Mouse (Mus musculus): ENCODE results near the gene 2210407C18Rik. TPM values are rescaled to one million over a fixed set of nuclear protein-coding genes. Genes with fewer than 3 reads are reported as not detected.

The 2210407C18Rik gene
- total RNA-seq, 2 experiments from 2014 or later = 0.52 to 0.79 TPM

- intact Hi-C loops (cut with DNase I) = no loop called here
- no peak for DNase-seq
Measured at GRCm38 (mm10) chr11:58602800-58603560, 12.9 kb downstream of the 2210407C18Rik start.

GRCm38 (mm10) chr11:58602062-58602461 is 13.8 kb downstream of the 2210407C18Rik start:
- intact Hi-C loops (cut with DNase I) = no loop called here
- DNase-seq = no peak

- intact Hi-C loops (cut with DNase I) = no loop called here
- no peak for DNase-seq
Measured at GRCm38 (mm10) chr11:58597837-58598236, 18.0 kb downstream of the 2210407C18Rik start.

GRCm38 (mm10) chr11:58594814-58595213 is 21.1 kb downstream of the 2210407C18Rik start, which contains the start of gene Olfr324:
TSS of gene Olfr324 (plus strand) at chr11:58595114.
- no peak for DNase-seq
- intact Hi-C loops (cut with DNase I) = no loop called here

GRCm38 (mm10) chr11:58588620-58589250 is 27.1 kb downstream of the 2210407C18Rik start:
- no peak for DNase-seq
- intact Hi-C loops (cut with DNase I) = loop anchor here (2.0 to 5.0 kb wide), 3 partner anchors 186 to 351 kb away; no protein-coding TSS in a partner anchor

GRCm38 (mm10) chr11:58587898-58588348 is 28.0 kb downstream of the 2210407C18Rik start:
- DNase-seq = peak; percentile 35 to 71
- intact Hi-C loops (cut with DNase I) = loop anchor here (2.0 to 5.0 kb wide), 3 partner anchors 185 to 351 kb away; no protein-coding TSS in a partner anchor

GRCm38 (mm10) chr11:58578636-58579035 is 37.2 kb downstream of the 2210407C18Rik start:
- intact Hi-C loops (cut with DNase I) = no loop called here

GRCm38 (mm10) chr11:58577430-58577829 is 38.4 kb downstream of the 2210407C18Rik start, which contains the start of gene Olfr325:
TSS of gene Olfr325 (plus strand) at chr11:58577730.
- intact Hi-C loops (cut with DNase I) = no loop called here
- no peak for DNase-seq

More at GRCm38 (mm10) chr11:58578636-58579035, 37.2 kb downstream of the 2210407C18Rik start:
- no peak for DNase-seq

- DNase-seq = peak; percentile 27 to 49
- intact Hi-C loops (cut with DNase I) = no loop called here
Measured at GRCm38 (mm10) chr11:58570405-58570804, 45.5 kb downstream of the 2210407C18Rik start, which contains the start of gene Olfr224. TSS of gene Olfr224 (minus strand) at chr11:58570553.

Other genes starting within 250 kb of the 2210407C18Rik start
- gene Lypd8, start 237.0 kb downstream of the 2210407C18Rik start, total RNA-seq (2021) = under 1 TPM in 1 of 2 experiments, not detected in 1; 0.22 TPM
- not detected for gene 1810065E05Rik, start 195.0 kb downstream of the 2210407C18Rik start, total RNA-seq (2021)
- gene Gm12253, start 183.5 kb downstream of the 2210407C18Rik start, total RNA-seq (2021) = not detected
- gene Lypd9, start 163.2 kb downstream of the 2210407C18Rik start, total RNA-seq (2021) = not detected
- gene Olfr30, start 153.8 kb downstream of the 2210407C18Rik start, total RNA-seq (2021) = not detected
- gene Olfr332, start 123.5 kb downstream of the 2210407C18Rik start, total RNA-seq (2021) = not detected
- not detected for gene Olfr331, start 113.5 kb downstream of the 2210407C18Rik start, total RNA-seq (2021)
- not detected for gene Olfr330, start 81.2 kb downstream of the 2210407C18Rik start, total RNA-seq (2021)
- not detected for gene Olfr329-ps, start 69.7 kb downstream of the 2210407C18Rik start, total RNA-seq (2021)
- gene Olfr328, start 60.4 kb downstream of the 2210407C18Rik start, total RNA-seq (2021) = under 1 TPM in 1 of 2 experiments, not detected in 1; 0.07 TPM
- not detected for gene Olfr224, start 45.5 kb downstream of the 2210407C18Rik start, total RNA-seq (2021)
- gene Olfr325, start 38.3 kb downstream of the 2210407C18Rik start, total RNA-seq (2021) = not detected
- gene Olfr324, start 21.0 kb downstream of the 2210407C18Rik start, total RNA-seq (2021) = not detected
- gene Olfr323, start 14.4 kb upstream of the 2210407C18Rik start, total RNA-seq (2021) = not detected
- under 1 TPM in 1 of 2 experiments, not detected in 1; 0.12 TPM for gene Trim58, start 24.4 kb upstream of the 2210407C18Rik start, total RNA-seq (2021)
- gene Olfr322, start 42.7 kb upstream of the 2210407C18Rik start, total RNA-seq (2021) = not detected
- gene Olfr320, start 65.0 kb upstream of the 2210407C18Rik start, total RNA-seq (2021) = not detected
- not detected for gene Olfr319, start 83.1 kb upstream of the 2210407C18Rik start, total RNA-seq (2021)
- not detected for gene Olfr318, start 107.9 kb upstream of the 2210407C18Rik start, total RNA-seq (2021)
- not detected for gene Olfr317, start 123.1 kb upstream of the 2210407C18Rik start, total RNA-seq (2021)
- not detected for gene Olfr316, start 136.7 kb upstream of the 2210407C18Rik start, total RNA-seq (2021)
- not detected for gene Olfr315, start 157.1 kb upstream of the 2210407C18Rik start, total RNA-seq (2021)
- not detected for gene Olfr314, start 166.9 kb upstream of the 2210407C18Rik start, total RNA-seq (2021)
- under 1 TPM in 1 of 2 experiments, not detected in 1; 0.67 TPM for gene Fam183b, start 185.9 kb upstream of the 2210407C18Rik start, total RNA-seq (2021)
- not detected for gene Olfr313, start 198.9 kb upstream of the 2210407C18Rik start, total RNA-seq (2021)
- not detected for gene Olfr312, start 213.2 kb upstream of the 2210407C18Rik start, total RNA-seq (2021)
- gene Olfr311, start 223.2 kb upstream of the 2210407C18Rik start, total RNA-seq (2021) = not detected
- gene Gm12258, start 231.1 kb upstream of the 2210407C18Rik start, total RNA-seq (2021) = 1 to 10 TPM; 2.3 to 3.5 TPM